Mouse (Mus musculus) heart, postnatal 10 days (tissue): Measurements from ENCODE around the gene Wnt3a. TPM values are rescaled to one million over a fixed set of nuclear protein-coding genes. Genes with fewer than 3 reads are reported as not detected.
A peak's percentile ranks its signal among the peaks of the same experiment; 100 is the strongest.
"Not testable (repeated sequence)": the region's sequence is repeated elsewhere in the genome, so short reads cannot be mapped to it uniquely, and the experiment has no call there.

Source experiments
- DNase-seq, 2 experiments: peaks; one replicate each; pipeline ENCODE4 v3.0.0; 2021
- intact Hi-C: fragments of 180-260 bp; cut with DNase I; formaldehyde crosslinking; loops from one replicate; pipeline ENCODE4 v1.15.1; 2025
- total RNA-seq, 2 experiments: library from RNA; stranded (reverse); gene quantifications; 2 replicates each; pipeline ENCODE4 v1.2.3; 2021

The Wnt3a gene
- total RNA-seq, 2 experiments from 2014 or later, result not detected

DNA sequence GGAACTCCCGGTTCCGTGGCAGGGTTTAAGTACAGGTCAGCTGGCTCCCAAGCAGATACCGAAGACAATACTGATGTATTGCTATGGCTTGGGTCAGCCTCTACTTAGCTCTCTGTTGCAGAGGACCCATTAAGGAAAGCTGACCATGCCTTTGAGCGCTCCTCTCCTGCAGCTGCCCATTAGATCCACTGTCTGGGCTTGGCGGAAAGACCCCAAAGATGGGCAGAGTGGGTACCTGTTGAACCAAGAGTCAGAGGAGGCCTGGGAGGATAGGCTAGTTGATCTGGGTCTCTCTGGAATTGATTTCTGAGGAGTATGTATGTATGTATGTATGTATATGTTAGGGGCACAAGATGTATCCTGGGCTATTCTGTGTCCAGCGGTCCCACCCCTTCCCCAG, 18.1 kb upstream of the Wnt3a start:
- DNase-seq, result no peak
- intact Hi-C loops, result loop anchor here (1.0 to 10.0 kb wide), 3 partner anchors 116 to 266 kb away; partner anchors contain the start of gene Olfr222

DNA sequence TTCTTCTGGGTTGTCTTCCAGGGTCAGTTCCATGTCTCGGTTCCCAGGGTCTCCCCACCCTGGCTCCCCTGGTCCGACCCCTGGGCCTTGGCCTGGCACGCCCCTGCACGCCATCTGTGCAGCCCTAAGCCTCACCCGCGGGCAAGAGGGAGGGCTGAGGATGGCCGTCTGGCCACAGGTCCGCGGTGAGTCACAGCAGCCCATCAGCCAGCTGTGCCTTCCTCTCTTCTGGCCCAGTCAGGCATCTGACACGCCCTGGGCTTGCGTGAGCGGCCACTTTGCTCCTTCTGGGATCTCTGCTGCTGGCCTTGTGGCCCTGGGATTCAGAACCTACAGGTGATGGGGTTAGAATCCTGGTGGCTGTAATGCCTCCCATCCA, 17.6 kb upstream of the Wnt3a start:
- no peak for DNase-seq
- intact Hi-C loops, result loop anchor here (1.0 to 10.0 kb wide), 3 partner anchors 117 to 267 kb away; partner anchors contain the start of gene Olfr222

DNA sequence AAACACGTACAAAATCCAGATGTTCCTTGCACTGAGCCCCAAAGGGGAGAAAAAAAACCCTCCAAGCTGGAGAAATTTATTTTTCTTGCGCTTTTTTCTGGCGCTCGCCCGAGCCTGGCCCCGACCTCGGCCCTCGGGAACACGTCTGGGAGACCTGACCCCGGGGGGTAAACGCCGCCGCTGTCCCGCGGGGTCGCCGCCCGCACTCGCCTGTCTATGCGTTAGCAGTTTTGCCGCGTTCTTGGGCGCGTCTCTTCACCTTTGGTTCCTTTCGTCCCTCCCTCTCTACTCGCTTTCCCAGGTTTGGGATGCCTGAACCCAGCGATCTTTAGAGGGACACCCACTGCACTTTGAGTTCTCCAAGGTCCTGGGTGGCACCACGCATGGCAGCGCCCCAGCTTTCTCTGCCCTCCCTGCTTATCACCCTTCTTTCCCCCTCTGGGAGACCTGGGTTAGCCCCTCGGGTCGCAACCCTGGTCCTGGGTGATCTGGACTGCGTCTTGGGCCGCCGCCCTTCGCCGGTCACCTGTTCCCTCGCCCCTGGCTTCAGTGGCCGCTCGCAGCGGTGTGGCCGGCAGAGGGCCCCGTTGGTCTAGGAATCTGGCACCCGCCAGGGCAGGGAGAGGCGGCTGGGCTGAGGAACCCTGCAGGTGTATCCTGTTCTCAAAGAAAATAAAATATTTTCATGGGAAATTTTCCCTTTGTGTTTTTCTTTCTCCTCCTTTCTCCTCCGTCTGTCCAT, 17.0 kb upstream of the Wnt3a start:
- peak; percentile 91 to 92 for DNase-seq
- intact Hi-C loops, result loop anchor here (1.0 to 10.0 kb wide), 3 partner anchors 117 to 267 kb away; partner anchors contain the start of gene Olfr222

DNA sequence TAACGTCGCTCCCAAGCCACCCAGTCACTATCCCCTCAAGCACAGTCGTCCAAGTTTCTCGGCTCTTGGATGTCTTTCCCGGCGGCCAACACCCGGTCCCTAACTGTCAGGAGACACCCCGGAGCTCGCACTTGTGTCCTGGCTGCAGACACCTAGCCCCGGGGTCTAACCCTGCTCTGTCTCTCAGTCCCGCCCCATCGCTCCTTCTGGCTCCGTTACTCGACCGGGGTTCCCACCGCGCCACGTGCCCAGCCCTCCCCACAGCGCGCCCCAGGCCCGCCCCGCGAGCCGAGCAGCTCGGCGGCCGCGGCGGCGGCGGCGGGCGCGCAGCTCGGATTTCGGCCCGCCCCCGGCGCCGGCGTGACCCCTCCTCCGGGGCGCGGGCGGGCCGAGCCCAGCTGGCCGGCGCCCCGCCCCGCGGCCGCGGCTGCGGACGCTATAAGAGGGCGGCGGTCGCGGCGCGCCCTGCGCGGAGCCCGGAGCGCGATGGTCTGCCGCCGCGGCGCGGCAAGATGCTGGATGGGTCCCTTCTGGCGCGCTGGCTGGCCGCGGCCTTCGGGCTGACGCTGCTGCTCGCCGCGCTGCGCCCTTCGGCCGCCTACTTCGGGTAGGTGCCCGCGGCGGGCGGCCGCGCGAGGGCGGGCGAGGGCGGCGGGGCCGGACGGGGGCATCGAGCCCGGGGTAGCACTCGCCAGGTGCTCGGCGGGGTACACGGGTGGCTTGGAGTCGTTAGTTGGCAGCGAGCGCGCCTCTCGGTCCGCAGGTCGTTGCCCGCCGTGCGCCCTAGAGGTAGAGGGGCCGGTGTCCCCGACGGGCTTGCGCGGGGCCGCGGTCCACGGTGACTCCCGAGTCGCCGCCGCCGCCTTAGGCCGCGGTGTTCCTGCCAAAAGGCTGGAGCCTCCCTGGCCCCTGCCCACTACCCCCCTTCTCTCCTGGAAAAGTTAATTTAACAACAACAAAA, 16.2 kb upstream of the Wnt3a start, which contains the start of gene Wnt9a:
Gene Wnt9a, plus strand, starts transcription at position 468 of the 961 bp plus-strand sequence.
- peak; percentile 74 to 79 for DNase-seq
- intact Hi-C loops, result loop anchor here (10.0 kb wide), 1 partner anchor 268 kb away; the partner anchor contains the start of gene Olfr222

DNA sequence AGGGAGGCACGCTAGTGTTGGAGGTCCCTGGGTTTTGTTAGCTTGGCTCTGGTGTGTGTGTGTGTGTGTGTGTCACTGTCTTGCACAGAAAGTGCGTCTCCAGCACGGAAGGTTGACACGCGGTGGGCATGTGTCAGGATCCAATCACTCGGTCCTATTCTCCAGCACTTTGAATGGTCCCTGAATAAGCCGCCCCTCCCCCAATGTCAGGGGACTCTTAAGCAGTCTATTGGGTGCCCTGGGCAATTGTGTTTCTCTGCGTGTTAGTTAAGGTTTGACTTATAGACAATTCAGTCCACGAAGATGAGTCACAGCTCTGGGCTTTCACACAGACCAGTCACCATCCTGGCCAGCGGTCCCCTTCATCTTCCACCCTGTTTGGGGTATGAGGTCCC, 15.3 kb upstream of the Wnt3a start:
- intact Hi-C loops, result loop anchor here (10.0 kb wide), 1 partner anchor 269 kb away; the partner anchor contains the start of gene Olfr222

DNA sequence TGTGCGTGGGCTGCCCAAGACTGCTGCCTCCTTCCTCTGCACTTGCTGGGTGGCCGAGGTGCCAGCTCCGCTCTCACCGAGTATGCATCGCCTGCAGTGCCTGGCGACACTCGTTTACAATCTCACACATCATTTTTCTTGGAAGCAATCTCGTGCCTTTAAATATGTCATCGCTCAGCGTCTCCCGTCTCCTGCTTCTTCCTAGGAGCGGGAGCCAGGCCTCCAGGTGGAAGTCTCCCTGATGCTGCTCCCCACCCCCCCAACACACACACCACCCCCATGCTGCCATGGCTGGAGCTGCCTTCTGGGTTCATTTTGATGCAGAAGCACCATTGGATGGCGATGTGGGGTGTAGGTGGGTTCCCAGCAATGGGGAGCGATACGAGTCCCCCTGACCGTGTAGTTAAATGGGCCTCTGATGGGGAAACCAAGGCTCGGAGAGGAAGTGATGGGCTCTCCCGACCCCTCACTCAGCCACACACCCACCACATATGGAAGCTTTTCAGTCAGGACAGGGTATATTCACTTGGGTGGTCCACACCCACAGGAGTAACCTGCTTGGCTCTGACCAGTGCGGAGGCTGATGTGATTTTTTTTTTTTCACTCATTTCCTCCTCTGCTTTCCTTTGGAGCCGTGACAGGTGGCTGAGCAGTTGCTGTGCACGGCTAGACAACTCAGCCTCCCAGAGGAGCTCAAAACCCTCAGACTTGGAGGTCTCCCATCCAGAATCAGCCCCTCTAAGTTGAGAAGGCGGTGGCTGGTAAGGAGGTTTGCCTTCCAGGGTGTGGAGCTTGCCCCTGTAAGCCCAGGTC, 14.7 kb upstream of the Wnt3a start:
- DNase-seq, result no peak
- intact Hi-C loops, result loop anchor here (10.0 kb wide), 1 partner anchor 270 kb away; the partner anchor contains the start of gene Olfr222

More for the DNA sequence above, 15.3 kb upstream of the Wnt3a start:
- DNase-seq, result no peak

DNA sequence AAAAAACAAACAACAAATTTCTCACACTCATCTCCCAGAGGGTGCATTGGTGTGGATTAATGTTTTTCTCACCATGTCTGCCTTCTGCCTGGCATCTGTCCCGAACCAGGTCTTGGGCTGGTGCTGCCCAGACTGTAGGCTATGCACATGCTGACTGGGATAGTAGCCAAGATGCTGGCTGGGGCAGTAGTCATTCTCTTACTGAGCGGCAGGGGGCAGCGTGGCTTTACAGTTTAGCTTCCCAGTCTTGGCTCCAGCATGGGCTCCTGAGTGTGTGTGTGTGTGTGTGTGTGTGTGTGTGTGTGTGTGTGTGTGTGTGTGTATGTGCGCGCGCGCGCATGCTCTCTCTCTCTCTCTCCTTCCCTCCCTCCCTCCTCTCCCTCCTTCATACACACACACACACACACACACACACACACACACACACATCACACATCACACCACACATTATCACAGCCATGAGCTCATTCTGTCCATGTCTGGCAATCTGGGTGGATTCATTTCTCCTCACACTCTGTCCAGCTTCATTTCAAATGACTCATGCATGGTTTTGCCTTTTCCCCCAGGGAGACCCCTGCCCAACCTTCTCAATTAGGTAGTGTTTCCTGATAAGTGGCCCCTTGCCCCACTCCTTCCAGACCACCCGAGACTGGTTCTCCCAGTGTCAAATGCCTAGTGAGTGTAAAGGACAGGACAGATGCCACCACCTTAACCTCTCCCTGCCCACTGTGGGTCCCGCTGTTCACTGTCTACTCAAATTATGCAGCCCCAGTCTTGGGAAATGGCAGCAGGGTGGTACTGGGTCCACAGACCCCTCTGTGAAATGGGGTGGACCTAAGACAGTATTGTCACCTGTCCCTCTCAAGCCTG, 12.4 kb upstream of the Wnt3a start:
- DNase-seq, result peak; percentile 90 to 93
- intact Hi-C loops, result loop anchor here (1.0 to 10.0 kb wide), 2 partner anchors 180 to 272 kb away; partner anchors contain the start of gene Olfr222

DNA sequence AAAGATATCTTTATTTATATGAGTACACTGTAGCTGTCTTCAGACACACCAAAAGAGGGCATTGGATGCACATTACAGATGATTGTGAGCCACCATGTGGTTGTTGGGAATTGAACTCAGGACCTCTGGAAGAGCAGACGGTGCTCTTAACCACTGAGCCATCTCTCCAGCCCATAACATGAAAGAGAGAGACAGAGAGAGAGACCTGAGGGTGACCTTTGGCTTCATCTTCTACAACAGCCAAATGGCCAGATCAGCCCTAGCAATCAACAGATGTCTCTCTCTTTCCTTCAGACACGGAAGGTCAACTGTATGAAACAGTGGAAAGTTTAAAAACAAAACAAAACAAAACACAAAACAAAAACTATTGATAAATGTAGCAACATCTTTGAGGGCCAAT, 10.5 kb upstream of the Wnt3a start:
- intact Hi-C loops, result loop anchor here (10.0 kb wide), 1 partner anchor 274 kb away; the partner anchor contains the start of gene Olfr222
- not testable (repeated sequence) for DNase-seq

DNA sequence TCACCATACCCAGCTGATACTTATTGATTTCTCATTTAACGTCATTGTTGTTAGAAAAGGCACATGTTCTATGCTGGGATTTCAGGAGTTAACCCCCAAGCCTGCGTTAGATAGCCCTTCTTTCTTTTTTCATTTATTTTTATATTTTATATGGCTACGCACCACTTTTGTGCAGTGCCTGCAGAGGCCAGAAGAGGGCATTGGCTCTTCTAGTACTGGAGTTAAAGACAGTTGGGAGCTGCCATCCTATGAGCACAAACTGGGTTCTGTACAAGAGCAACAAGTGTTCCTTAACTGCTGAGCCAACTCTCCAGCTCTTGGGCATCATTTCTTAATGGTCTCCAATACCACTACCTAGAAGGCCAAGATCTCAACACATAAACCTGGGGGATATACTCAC, 9.6 kb upstream of the Wnt3a start:
- intact Hi-C loops, result loop anchor here (10.0 kb wide), 1 partner anchor 275 kb away; the partner anchor contains the start of gene Olfr222
- DNase-seq, result peak in 1 of 2 experiments; percentile 60

DNA sequence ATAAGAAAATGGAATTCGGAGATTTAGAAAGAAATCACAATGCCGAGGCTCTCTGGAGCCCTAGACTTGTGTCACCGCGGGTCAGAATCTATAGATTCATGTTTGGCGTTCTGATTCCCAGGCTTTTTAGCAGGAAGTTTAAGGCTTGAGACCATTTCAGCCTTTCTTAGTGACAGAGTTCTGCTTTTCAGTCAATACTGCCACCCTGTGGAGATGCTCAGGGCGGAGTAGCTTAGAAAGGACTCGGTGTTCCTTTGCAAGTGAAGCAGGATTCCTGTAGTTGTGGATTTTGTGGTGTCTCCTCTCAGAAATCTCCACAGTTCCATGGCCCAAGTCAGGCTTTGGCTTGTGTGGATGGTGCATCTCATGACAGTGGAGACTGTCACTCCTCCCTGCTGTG, 7.4 kb upstream of the Wnt3a start:
- intact Hi-C loops, result loop anchor here (2.0 to 5.0 kb wide), 2 partner anchors 199 to 371 kb away; no protein-coding TSS in a partner anchor
- peak; percentile 66 to 78 for DNase-seq

DNA sequence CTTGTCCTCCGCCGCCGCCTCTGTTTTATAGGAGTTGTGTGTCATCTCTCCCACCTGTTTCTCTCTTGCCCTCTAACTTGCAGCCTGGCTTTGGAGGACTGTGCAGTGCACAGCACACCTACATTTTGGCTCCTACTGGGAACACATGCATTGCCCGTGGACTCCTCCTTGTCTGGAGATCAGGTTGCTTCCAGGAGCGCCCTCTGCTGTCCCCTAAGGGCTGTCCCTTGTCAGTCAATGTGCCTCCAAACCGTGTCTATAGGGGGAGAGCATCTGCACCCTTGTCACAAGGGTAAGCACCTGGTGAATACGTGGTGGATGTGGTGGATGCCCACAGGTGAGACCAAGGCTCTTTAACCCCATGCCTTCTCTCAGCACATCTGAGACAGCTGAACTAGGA, 3.1 kb upstream of the Wnt3a start:
- intact Hi-C loops, result no loop called here
- DNase-seq, result peak; percentile 45 to 56

DNA sequence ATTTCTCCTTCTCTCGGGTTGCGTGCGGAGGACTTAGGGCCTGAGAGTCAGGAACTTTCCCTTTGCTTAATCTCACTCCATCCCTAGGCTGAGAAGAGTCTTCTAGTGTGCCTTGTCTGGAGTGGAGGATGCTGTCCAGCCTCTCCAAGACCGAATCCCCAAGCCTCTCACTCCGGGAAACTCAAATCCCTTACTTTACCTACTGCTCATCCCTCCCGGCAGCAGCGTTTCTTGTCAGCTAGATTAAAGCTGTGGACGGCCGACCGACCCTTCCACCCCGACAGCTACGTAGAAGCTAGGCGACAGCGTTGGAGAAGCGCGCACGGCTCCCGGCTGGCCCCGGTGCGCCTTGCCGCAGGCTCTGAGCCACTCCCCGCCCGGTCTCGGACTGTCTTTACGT, 846 bp downstream of the Wnt3a start:
- intact Hi-C loops, result no loop called here
- no peak for DNase-seq

DNA sequence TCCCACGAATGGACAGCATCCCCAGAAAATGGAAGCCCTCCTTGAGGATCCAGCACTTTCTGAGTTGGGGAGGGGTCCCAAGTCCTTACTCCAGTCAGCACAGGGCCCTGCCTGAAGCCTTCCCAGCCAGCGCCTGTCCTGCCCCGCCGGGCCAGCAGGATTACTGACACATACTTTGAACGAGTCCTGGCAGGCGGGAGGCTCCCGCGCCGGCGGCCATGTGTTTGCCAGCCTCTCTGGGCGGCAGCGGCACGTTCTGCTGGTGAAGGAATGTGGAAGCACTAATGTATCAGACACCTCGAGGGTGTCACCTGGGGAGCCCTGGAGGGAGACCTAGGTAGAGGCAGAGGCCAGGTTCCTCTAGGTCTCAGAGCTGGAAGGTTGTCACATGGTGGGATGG, 6.4 kb downstream of the Wnt3a start:
- intact Hi-C loops, result no loop called here
- DNase-seq, result peak in 1 of 2 experiments; percentile 28

DNA sequence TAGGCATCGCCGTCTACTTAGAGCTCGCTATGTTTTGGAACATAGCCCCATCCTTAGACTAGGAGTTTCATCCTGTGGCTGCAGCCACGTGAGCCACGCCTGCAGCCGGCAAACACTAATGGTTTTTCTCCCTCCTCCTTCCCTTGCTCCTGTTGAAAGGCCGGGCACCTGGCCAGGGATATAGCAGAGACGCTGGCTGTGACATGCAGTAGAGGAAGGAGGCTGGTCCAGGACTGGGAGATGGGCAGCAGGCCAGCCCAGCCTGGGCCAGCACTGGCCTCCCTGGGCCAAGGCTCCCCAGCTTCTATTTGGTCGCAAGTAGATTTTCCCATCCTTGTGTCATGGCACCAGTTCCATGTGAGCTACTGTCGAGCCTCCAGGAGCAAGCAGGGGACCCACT, 7.6 kb downstream of the Wnt3a start:
- intact Hi-C loops, result no loop called here
- peak; percentile 81 to 83 for DNase-seq

DNA sequence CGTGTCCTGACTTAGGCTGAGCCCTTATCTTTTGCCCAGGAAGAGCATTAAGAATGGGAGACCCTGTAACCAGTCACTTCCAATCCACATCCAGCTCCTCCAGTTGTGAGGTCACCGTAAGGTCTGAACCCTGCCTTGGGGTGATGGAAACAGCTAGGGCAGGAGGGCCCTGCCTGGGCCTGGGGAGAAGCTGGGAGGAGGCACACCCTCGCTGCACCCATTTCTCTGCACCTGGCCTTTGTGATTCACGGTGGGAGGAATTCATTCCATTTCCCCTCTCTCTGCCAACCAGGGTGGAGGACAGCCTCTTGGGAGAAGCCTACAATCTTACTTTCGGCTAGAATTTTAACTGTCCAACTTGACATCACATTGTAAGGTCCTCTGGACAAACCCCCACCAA, 8.4 kb downstream of the Wnt3a start:
- intact Hi-C loops, result no loop called here
- DNase-seq, result no peak

DNA sequence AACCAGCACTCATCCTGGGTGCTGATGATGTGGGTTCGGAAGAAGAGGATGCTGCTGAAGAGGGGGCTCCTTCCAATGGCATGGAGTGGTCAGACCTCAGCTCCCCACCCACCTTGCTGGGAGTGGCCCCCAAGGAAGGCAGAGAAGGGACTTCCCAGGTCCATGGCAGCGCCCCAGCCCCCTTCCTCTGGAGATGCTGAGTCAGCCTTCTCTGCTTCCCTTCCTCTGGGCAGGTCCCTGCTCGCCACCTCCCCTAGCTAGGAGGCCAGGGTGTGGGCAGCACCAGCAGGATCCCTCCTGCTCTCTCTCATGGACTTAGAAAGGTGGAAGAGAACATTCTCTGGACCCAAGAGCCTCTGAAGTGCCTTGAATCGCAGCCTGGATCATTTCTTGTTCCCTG, 12.5 kb downstream of the Wnt3a start:
- no peak for DNase-seq
- intact Hi-C loops, result no loop called here

DNA sequence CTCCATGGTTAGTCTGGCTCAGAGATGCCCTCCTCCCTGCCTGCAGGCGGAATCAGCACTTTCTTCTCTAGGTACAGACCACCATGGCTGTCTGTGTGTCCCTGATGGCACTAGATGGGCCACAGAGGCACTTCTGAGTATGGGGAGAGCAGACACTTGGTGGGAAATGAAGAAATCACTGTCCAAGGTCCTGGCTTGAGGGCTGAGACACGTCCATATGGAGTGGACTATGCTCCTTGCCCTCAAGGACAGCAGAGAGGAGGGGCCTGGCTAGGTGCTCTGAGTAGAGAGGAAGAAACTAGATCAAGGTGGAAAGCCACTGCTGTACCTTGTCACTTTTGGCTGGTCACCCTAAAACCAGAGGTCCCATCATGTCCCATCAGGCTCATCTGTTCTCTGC, 13.7 kb downstream of the Wnt3a start:
- intact Hi-C loops, result no loop called here
- no peak for DNase-seq

DNA sequence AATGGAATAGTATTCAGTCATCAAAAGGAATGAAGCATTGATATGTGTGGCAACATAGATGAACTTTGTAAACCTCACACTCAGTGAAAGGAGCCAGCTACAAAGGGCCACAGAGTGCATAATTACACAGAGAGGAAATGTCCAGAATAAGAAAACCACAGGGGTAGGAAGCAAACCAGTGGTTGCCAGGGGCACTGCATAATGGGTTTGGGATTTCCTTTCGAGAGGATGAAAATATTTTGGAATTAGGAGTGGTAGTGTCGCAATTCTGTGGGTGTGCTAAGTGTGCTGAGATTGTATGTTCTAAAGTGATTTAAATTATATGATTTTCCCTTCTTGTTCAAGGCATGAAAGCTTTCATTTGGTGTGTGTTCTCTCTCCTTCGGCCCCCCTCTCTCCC, 16.4 kb downstream of the Wnt3a start:
- intact Hi-C loops, result no loop called here
- DNase-seq, result no peak

DNA sequence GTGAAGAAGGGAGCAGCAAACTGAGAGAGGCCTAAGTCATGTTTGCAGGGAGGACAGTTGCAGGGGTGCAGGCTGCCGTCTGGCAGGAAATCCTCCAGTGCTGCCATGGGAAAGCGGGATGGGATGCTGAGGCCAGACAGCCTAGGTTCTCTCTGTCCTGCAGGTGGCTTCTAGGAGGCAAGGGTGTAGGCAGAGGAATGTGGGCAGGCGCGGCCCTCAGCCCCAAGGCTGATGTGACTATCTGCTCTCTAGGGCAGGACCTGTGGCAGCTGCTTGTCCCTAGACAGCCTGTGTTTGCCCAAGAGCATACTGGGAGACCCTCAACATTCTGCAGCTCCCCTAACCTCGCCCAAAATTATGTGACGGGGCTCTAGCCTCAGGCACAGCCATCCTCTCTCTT, 23.8 kb downstream of the Wnt3a start:
- intact Hi-C loops, result no loop called here

More for the DNA sequence above, 23.8 kb downstream of the Wnt3a start:
- DNase-seq, result no peak
